Mouse (Mus musculus) frontal cortex, postnatal 25 days (tissue): Measurements from ENCODE around the gene Nr4a1.
A peak's percentile ranks its signal among the peaks of the same experiment; 100 is the strongest.

Experiments
- DNase-seq, 2 experiments: peaks; one replicate each; pipeline ENCODE4 v3.0.0; 2022; ENCODE audit warnings: low spot score in 2 of 2

Nr4a1 gene

DNA sequence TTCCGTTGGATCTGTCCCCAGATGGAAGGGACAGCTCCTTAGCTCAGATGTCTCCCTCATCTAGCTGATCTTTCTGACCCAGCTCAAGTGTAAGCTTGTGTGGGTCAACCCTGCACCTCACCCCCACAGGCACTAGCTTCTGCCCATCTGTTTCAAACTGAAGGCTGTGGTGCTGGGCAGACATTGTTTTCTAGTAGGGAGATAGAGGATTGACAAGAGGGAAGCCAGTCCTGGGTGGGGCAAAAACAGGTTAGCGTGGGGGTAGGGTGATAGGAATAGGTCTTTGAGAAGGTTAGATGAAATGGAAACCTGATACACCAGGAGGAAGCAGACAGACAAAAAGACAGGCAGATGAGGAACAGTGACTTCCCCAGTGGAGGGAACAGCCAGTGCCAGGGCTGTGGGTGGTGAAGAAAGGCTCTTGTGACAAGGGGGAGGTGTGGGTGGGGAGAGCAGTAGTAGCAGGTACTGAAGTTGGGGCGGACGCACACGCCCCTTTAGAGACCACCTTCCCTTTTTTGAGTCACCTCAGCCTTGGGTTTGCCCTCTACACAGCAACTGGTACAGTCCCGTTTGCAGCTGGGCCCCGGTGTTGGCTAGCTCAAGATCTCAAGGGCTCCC is 1.9 kb downstream of the Nr4a1 start:
- DNase-seq = no peak

- no peak for DNase-seq
Observed at GRCm38 (mm10) chr15:101256463-101257206, 2.6 kb downstream of the Nr4a1 start.

- no peak for DNase-seq
Observed at GRCm38 (mm10) chr15:101258420-101258819, 4.4 kb downstream of the Nr4a1 start.

DNA sequence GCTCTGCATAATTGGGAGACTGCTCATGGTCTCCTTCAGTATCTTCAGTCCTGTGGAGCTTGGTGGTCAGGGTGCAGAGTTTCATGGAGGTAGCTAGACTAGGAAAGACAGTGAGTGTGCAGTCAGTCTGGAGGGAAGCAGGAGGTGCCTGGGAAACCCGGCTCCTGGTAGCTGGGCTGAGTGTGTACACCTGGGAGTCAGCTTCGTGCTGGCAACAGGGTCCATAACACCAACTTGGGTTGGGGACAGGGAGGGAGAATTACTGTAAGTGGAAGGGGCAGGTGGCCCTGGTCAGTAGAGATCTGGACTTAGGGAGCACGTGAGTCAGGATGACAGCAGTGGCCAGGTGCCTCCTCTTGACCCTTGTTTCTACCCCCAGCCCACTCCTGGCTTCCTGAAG is 5.9 kb downstream of the Nr4a1 start:
- no peak for DNase-seq

DNA sequence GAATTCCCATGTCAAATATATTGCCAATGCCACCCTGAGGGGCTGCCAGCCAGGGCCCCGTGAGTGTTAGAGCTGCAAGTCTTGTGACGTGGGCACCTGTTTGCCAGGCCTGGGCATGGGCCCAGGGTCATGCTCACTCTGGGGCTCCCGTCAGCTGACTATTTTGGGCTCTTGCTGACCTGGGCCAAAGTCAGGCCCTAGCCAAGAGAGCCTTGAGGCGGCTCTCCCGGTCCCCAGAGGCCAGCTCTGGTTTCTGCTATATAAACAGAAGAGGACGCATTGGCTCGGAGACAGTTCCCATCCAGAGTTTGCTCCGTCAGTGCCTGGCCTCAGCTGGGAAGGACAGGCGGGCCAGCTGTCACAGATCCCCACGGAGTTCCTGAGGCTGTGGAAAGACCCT is 6.3 kb downstream of the Nr4a1 start:
- DNase-seq = no peak

DNA sequence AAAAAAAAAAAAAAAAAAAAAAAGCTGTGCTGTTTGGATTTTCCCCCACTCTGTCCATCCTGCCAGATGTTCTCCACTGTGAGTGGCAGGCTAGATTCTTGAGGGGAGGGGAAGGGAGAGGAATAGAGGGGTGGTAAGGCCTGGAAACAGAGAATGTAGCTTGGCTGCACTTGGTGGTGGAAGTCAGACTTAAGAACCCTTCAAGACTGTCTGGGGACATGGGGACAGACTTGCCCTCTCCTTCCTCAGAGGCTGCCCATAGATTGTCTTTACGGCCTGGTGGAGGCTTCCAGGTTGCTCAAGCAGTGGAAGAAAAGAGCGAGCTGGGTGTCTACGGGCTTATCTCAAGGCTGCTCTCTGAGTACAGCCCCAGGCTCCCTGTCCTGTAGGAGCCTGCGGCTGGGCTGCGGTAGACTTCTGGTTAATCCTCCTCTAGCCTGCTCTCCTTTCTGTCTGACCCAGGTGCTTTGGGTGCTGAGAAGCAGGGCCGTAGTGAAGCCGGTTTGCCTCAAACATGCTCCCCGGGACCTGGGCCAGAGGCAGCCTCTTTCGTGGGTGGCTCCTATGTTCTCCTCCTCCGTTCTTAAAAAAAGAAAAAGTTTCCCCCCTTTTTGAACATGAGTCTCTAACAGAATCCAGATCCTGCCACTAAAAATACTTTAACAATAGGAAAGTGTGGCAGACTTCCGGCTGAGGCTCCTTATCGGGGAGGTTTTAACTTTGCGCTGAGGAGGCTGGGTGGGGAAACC is 7.0 kb downstream of the Nr4a1 start:
- no peak for DNase-seq

DNA sequence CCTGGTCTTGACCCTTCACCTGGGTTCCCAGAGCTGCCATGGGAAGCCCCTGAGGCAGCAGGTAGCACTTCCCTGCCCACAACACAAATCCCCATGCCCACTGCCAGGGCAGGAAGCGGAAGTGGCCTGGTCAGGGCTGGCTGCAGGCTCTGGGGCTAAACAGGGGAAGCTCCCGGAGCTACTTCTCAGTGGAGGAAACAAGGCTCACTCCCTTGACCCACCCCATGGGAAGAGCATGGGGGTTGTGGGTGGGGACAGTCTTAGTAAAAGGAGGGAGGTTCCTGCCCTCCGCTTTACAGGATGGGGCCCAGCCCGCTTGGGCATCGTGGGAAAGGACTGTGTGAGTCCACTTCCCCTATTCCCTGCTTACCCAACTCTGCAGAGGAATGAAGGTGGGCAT is 8.4 kb downstream of the Nr4a1 start:
- no peak for DNase-seq

- peak; percentile 86 to 87 for DNase-seq
Observed at GRCm38 (mm10) chr15:101266132-101266963, 12.3 kb downstream of the Nr4a1 start.

DNA sequence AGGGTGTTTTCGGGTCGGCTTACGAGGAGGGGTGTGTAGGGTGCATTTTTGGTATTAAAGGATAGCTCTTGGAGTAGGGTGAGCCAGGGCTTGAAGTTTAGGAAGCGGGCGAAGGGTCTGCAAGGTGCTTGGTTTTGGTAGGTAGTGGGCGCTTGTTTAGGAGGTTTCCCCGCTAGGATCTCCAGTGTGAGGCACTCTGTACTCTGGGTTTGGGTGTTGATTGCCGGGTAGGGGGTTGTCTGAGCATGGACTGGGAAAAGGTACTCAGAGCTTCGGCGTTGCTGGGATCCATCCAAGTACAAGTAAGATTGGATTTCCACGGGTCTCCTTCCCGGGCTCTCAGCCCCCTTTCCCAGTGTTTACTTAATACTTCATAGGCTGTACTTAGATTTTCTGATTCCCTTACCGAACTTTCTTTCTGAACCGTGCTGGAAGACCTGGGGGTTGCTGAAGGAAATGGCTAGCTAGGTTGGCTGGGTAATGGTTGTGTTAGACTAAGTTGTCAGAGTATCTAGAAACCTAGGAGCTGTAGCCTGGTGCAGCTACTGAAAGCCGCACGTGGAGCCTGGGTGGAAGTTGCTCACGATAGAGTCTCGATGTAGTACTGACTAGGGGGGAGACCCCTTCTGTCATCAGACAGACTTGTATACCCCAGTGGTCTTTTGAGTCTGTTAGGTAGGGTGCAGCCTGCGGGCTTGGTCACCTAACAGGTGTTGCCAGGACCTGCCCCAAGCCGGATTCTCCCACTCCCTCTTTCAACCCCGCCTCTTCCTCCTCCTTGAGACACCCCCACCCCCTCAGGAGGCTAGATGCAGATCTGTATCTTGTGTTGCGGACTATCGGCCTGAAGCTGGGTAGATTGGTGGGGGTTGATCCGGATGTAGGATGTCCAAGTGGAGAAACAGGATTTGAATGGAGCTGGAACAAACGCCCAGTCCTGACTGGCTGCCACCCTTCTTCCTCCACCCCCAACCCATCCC is 13.3 kb downstream of the Nr4a1 start:
- DNase-seq = no peak

DNA sequence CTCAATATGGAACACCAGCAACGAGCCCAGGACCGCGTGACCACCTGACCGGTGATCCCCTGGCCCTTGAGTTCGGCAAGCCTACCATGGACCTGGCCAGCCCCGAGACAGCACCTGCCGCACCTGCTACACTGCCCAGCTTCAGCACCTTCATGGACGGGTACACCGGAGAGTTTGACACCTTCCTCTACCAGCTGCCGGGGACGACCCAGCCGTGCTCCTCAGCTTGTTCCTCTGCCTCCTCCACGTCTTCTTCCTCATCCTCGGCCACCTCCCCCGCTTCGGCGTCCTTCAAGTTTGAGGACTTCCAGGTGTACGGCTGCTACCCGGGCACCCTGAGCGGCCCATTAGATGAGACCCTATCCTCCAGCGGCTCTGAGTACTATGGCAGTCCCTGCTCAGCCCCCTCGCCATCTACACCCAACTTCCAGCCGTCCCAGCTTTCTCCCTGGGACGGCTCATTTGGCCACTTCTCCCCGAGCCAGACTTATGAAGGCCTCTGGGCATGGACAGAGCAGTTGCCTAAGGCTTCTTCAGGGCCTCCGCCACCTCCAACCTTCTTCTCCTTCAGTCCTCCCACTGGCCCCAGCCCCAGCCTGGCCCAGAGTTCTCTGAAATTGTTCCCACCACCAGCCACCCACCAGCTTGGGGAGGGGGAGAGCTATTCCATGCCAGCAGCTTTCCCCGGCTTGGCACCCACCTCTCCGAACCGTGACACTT is 16.2 kb downstream of the Nr4a1 start:
- DNase-seq = no peak

GRCm38 (mm10) chr15:101271107-101271506 is 17.0 kb downstream of the Nr4a1 start:
- DNase-seq = no peak

GRCm38 (mm10) chr15:101271513-101271912 is 17.4 kb downstream of the Nr4a1 start:
- no peak for DNase-seq

DNA sequence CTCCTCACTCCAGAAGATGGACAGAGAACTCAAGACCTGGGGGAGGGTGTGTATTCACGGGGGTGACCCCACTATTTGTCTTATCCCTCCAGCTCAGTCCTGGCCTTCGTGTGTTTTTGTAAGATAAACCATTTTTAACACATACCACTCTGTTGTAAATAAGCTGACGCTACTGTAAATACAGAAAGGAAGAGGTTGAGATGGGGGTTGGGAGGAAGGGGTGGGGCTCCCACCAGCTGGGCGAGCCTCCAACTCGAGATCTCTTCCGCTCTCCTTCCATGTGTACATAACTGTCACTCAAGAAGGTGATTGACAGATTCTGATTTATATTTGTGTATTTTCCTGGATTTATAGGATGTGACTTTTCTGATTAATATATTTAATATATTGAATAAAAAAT is 20.3 kb downstream of the Nr4a1 start:
- no peak for DNase-seq

- DNase-seq = no peak
Observed at GRCm38 (mm10) chr15:101277351-101277899, 23.4 kb downstream of the Nr4a1 start.

DNA sequence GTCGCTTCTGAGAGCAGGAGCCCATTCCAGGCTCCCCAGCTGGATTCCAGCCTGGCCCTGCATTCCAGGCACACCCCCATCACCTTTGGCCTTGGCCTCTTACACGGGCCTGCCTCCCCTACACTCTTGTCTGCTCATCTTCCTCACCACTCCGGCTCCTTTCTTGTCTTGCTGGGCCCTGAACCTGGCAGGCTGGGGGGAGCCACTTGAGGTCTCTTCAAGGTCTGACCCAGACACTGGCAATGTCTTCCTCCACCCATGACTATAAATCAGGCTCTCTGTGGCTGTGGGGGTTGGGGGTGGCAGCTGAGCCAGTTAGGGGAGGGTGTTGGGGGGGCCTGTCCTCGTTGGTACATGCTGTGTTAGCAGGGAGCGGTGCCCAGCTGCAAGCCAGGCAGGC is 24.5 kb downstream of the Nr4a1 start:
- DNase-seq = no peak

- DNase-seq = no peak
Observed at GRCm38 (mm10) chr15:101279430-101279999, 25.4 kb downstream of the Nr4a1 start.

- DNase-seq = no peak
Observed at GRCm38 (mm10) chr15:101282471-101282870, 28.4 kb downstream of the Nr4a1 start.

DNA sequence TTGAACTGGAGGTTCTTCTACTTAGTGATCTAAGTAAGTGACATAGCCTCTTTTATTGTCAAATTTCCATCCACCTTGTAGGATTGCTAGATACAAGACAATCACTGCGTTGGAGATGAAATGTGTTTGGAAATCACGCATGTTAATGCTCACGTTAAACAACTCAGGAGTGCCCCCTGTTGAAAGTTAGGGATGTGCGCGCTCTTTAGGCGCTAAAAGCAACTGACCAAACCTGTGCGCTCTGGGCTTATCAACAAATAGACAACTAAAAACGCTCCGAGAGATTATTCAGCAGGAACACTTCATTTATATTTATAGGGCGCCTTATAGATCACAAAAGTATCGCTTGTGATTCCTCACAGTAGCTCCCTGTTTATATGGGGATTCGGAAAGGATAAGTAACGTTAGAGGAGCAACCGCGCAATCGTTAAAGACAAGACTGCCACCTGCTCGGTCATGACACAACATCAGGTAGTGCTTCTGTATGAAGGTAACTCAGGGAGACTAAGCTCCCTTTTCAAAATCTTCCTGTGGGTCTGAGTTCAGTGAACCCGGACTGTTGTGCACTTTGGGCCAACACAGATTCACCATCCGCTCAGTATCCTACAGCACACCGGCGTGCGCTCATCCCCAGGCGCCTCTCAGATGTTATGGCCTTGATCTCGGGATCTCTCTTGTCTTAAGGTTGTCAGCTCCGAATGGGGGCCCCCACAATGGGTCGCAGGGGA is 29.3 kb downstream of the Nr4a1 start:
- peak in 1 of 2 experiments; percentile 48 for DNase-seq
